Mouse (Mus musculus): ENCODE measurements at regions not wholly inside any gene's neighbourhood (a gene's known extent, or its start where the extent isn't known, plus 50 kb on each side); places are given as distances from the start of the nearest gene placed in this dataset.
A peak's percentile ranks its signal among the peaks of the same experiment; 100 is the strongest.

DNA sequence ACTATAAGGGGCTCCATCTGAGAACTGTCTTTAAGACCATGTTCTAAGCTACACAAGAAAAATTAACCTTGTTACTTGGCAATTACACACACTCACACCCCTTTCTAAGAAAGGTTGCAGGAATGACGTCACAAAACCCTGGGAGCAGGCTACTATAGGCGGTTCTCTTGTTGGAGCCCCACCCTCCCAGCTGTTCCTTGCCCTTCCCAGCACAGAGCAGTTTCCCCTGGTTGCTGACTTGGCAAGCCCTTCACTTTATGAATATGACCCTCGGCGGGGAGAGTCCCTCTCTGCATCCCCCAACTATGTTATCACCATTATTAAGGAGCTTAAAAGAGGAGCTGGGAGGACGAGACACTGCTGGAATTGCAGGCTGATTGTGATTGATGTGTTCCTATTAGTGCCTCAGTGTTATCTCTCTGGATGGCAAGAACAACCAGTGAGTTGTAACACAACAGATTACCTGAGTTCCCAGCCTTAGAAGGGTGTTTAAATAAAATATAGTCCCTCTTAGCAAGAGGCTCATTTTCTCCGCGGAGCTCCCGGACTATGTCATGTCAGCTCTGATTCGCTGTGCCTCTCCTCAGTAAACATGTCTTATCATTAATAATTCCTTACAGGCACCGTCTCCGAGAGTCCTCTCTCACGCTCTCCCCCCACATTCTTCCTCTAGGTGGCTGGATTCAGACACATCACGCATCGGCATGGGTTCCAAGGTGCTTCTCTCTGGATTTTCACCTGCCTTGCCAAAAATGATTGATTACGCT lies 105.7 kb downstream of the Insig2 start:
- no peak overlapping the region for H3K27ac ChIP-seq (ENCODE audit: low read depth, low read length)
- DNase-seq (ENCODE audit: low spot score, missing footprints) = peak; percentile 74

DNA sequence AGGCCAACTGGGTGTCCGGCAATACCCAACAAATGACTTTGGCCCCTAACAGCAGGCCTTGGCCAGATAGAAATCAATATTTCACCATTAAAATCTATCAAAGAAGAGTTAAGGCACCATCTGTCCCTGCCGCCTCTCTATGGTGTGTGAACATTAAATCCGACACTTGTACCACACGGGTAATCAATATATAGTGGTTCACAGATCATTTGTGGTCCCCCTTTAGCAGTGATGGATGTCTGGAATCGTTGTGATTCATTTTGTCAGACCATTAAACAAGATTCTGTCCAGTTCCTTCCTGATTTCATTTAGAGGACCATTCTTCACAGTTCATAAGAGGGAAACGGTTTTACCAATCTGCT lies 105.2 kb downstream of the Insig2 start:
- ATAC-seq (ENCODE audit: low FRiP score) = no peak
- peak; percentile 57 for DNase-seq (ENCODE audit: low spot score, missing footprints)
- Histone ChIP-seq H3K4me2 (no peak overlapping the region), H3K9me3 (ENCODE audit: control insufficient read depth, low read length) (no peaks in the 10 kb centered on the region), H3K36me3 (ENCODE audit: control insufficient read depth, insufficient read depth, low read length) (no peaks in the 10 kb centered on the region), H3K27ac (ENCODE audit: low read depth, low read length) (no peak overlapping the region), H3K4me3 (ENCODE audit: low read depth, low read length) (no peak overlapping the region), H3K9ac (ENCODE audit: low read length) (no peak overlapping the region), H3K27me3 (ENCODE audit: control insufficient read depth, insufficient read depth, low read length) (no peaks in the 10 kb centered on the region), H3K4me1 (ENCODE audit: control insufficient read depth, insufficient read depth, low read length) (no peaks in the 10 kb centered on the region)
- 84% methylated on average over 6 of the region's 6 CpGs for WGBS

More for the DNA sequence above, 105.7 kb downstream of the Insig2 start:
- Histone ChIP-seq H3K36me3 (ENCODE audit: control insufficient read depth, insufficient read depth, low read length) (no peaks in the 10 kb centered on the region), H3K4me1 (ENCODE audit: control insufficient read depth, insufficient read depth, low read length) (no peaks in the 10 kb centered on the region), H3K9ac (ENCODE audit: low read length) (no peak overlapping the region), H3K4me3 (ENCODE audit: low read depth, low read length) (no peak overlapping the region), H3K4me2 (no peak overlapping the region), H3K27me3 (ENCODE audit: control insufficient read depth, insufficient read depth, low read length) (no peaks in the 10 kb centered on the region), H3K9me3 (ENCODE audit: control insufficient read depth, low read length) (no peaks in the 10 kb centered on the region)
- no peak for ATAC-seq (ENCODE audit: low FRiP score)
- 83% methylated on average over 15 of the region's 15 CpGs for WGBS

DNA sequence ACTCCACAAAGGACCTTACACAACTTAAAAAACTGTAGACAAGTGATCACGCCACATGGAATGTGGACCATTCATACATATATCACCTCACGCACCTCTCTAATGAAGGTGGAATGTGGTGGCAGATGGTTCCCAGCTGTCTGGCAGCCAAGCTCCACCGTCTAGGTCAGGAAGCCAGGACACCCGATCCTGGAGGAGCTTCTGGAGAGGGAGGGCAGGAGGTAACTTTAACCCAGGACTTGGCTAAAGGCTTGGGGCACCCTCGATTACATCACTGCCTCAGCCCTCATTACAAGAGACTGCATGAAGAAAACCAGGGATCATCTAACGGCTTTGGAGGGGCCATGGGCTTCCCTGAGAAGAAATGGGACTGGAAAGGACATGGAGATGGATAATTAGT lies 88.8 kb downstream of the Insig2 start:
- Histone ChIP-seq H3K4me1 (ENCODE audit: control insufficient read depth, insufficient read depth, low read length) (no peaks in the 10 kb centered on the region), H3K36me3 (ENCODE audit: control insufficient read depth, insufficient read depth, low read length) (no peaks in the 10 kb centered on the region), H3K4me3 (ENCODE audit: low read depth, low read length) (no peak overlapping the region), H3K9me3 (ENCODE audit: control insufficient read depth, low read length) (no peaks in the 10 kb centered on the region), H3K4me2 (no peak overlapping the region), H3K9ac (ENCODE audit: low read length) (no peak overlapping the region), H3K27me3 (ENCODE audit: control insufficient read depth, insufficient read depth, low read length) (no peaks in the 10 kb centered on the region), H3K27ac (ENCODE audit: low read depth, low read length) (no peak overlapping the region)
- DNase-seq (ENCODE audit: low spot score, missing footprints) (no peak), ATAC-seq (ENCODE audit: low FRiP score) (no peak)
- WGBS = 72% methylated on average over 6 of the region's 6 CpGs

DNA sequence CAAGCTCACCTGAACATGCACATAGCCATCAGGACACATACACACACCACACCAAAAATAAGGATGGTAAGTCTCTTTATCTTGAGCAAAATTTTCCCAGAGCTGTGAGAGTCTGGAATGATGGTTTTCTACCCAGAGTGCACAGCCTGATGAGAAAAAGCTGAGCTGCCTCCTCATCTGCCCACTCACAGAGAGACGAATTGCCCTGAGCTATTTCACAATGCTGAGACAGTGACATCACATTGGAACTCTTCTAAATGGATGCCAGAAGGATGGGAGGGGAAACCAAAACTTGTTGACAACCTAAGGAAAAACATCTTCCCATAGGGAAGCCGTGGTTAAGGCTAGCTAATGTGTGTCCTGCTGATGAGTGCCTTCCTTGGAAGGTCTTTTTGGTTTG lies 84.8 kb downstream of the Insig2 start:
- ATAC-seq (ENCODE audit: low FRiP score) (no peak), DNase-seq (ENCODE audit: low spot score, missing footprints) (no peak)
- H3K36me3 ChIP-seq (ENCODE audit: control insufficient read depth, insufficient read depth, low read length) = no peaks in the 10 kb centered on the region
- no peak overlapping the region for H3K4me2 ChIP-seq
- no peaks in the 10 kb centered on the region for H3K27me3 ChIP-seq (ENCODE audit: control insufficient read depth, insufficient read depth, low read length)
- no peaks in the 10 kb centered on the region for H3K9me3 ChIP-seq (ENCODE audit: control insufficient read depth, low read length)
- H3K4me3 ChIP-seq (ENCODE audit: low read depth, low read length) = no peak overlapping the region
- 75% methylated on average over 2 of the region's 2 CpGs for WGBS
- no peak overlapping the region for H3K9ac ChIP-seq (ENCODE audit: low read length)
- no peak overlapping the region for H3K27ac ChIP-seq (ENCODE audit: low read depth, low read length)
- H3K4me1 ChIP-seq (ENCODE audit: control insufficient read depth, insufficient read depth, low read length) = no peaks in the 10 kb centered on the region

DNA sequence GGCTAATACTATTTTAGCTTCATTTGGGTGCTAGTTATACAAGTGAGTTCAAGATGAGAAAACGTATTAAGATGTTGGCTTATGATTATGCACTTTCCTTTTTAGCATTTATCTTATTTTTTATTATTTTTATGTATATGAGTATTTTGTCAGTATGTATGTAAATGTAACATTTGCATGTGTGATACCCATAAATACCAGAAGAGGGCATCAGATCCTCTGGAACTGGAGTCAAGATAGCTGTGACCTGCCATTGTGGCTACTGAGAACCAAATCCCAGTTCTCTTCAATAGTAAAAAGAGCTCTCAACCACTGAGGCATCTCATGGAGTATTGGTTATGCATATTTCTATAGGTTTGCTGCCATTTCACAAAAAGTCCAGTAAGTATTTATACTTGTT lies 83.3 kb downstream of the Insig2 start:
- WGBS = 67% methylated on average over 1 of the region's 1 CpGs
- DNase-seq (ENCODE audit: low spot score, missing footprints) = peak; percentile 80

DNA sequence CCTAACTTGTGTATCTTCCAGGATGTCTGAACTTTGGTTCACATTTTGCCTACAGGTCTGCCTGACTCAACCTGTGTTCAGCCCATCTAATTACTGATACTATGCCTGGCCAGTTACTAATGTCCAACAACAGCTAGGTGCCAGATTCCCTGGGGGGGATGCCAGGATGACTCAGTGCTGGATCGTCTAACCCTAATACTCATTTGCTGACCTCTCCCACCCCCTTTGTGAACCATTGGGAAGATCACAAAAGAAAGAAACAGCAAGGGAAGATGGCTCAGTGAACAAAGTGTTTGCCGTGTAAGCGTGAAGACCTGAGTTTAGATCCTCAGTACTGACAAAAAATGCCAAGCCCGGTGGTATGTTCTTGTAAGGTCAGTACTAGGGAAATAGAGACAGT lies 81.7 kb downstream of the Insig2 start:
- H3K9me3 ChIP-seq (ENCODE audit: control insufficient read depth, low read length) = no peaks in the 10 kb centered on the region
- WGBS = 83% methylated on average over 4 of the region's 4 CpGs
- H3K4me1 ChIP-seq (ENCODE audit: control insufficient read depth, insufficient read depth, low read length) = no peaks in the 10 kb centered on the region
- DNase-seq (ENCODE audit: low spot score, missing footprints) (no peak), ATAC-seq (ENCODE audit: low FRiP score) (no peak)
- no peaks in the 10 kb centered on the region for H3K36me3 ChIP-seq (ENCODE audit: control insufficient read depth, insufficient read depth, low read length)
- H3K9ac ChIP-seq (ENCODE audit: low read length) = no peak overlapping the region
- no peak overlapping the region for H3K4me2 ChIP-seq
- H3K4me3 ChIP-seq (ENCODE audit: low read depth, low read length) = no peak overlapping the region
- no peaks in the 10 kb centered on the region for H3K27me3 ChIP-seq (ENCODE audit: control insufficient read depth, insufficient read depth, low read length)
- no peak overlapping the region for H3K27ac ChIP-seq (ENCODE audit: low read depth, low read length)

More for the DNA sequence above, 83.3 kb downstream of the Insig2 start:
- Histone ChIP-seq H3K9ac (ENCODE audit: low read length) (no peak overlapping the region), H3K9me3 (ENCODE audit: control insufficient read depth, low read length) (no peaks in the 10 kb centered on the region), H3K4me2 (no peak overlapping the region), H3K27me3 (ENCODE audit: control insufficient read depth, insufficient read depth, low read length) (no peaks in the 10 kb centered on the region), H3K36me3 (ENCODE audit: control insufficient read depth, insufficient read depth, low read length) (no peaks in the 10 kb centered on the region), H3K4me1 (ENCODE audit: control insufficient read depth, insufficient read depth, low read length) (no peaks in the 10 kb centered on the region), H3K27ac (ENCODE audit: low read depth, low read length) (no peak overlapping the region), H3K4me3 (ENCODE audit: low read depth, low read length) (no peak overlapping the region)
- ATAC-seq (ENCODE audit: low FRiP score) = no peak

DNA sequence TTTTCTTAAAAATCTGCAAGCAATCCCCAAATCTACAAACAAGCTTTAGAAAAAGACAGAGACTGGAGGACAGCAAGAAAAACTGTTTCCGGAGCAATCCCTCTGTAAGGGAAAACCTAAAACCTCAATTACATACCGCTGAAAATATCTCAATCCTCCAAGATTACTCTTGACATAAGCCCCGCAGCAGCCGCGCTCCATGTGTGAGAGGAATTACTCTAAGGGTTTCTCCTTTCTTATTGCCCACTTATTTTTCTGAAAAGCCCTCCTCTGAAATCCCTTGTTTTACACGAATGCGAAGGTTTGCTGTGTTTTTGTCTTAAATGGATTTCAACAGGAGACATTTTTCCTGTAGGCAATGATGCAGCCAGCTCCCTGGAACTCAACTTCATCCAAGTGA lies 80.3 kb downstream of the Insig2 start:
- Histone ChIP-seq H3K36me3 (ENCODE audit: control insufficient read depth, insufficient read depth, low read length) (no peaks in the 10 kb centered on the region), H3K4me2 (no peak overlapping the region), H3K4me1 (ENCODE audit: control insufficient read depth, insufficient read depth, low read length) (no peaks in the 10 kb centered on the region), H3K27me3 (ENCODE audit: control insufficient read depth, insufficient read depth, low read length) (no peaks in the 10 kb centered on the region), H3K9ac (ENCODE audit: low read length) (no peak overlapping the region), H3K27ac (ENCODE audit: low read depth, low read length) (no peak overlapping the region), H3K9me3 (ENCODE audit: control insufficient read depth, low read length) (no peaks in the 10 kb centered on the region), H3K4me3 (ENCODE audit: low read depth, low read length) (no peak overlapping the region)
- DNase-seq (ENCODE audit: low spot score, missing footprints) (no peak), ATAC-seq (ENCODE audit: low FRiP score) (no peak)
- 91% methylated on average over 7 of the region's 7 CpGs for WGBS

DNA sequence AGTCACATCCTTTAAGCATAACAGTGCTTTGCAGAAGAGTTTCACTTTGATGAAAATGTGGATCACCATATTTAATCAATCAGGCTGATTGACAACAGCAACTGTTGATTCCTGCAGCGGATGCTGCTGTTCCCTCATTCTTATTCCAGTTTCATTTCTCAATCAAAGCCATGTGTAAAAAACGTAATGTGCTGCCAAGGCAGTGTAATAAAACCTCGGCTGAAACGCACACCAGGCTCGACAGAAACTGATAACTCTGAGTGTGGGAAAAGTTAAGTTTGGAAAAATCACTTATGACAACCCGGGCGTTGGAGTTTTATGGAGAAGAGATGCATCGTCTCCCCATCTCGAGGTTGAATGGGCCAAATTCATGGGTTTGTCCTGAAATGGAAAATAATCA lies 78.2 kb downstream of the Insig2 start:
- 91% methylated on average over 9 of the region's 9 CpGs for WGBS
- H3K4me3 ChIP-seq (ENCODE audit: low read depth, low read length) = no peak overlapping the region
- H3K4me2 ChIP-seq = no peak overlapping the region
- no peaks in the 10 kb centered on the region for H3K4me1 ChIP-seq (ENCODE audit: control insufficient read depth, insufficient read depth, low read length)
- no peaks in the 10 kb centered on the region for H3K36me3 ChIP-seq (ENCODE audit: control insufficient read depth, insufficient read depth, low read length)
- H3K9me3 ChIP-seq (ENCODE audit: control insufficient read depth, low read length) = no peaks in the 10 kb centered on the region
- no peaks in the 10 kb centered on the region for H3K27me3 ChIP-seq (ENCODE audit: control insufficient read depth, insufficient read depth, low read length)
- H3K9ac ChIP-seq (ENCODE audit: low read length) = no peak overlapping the region
- H3K27ac ChIP-seq (ENCODE audit: low read depth, low read length) = no peak overlapping the region
- DNase-seq (ENCODE audit: low spot score, missing footprints) (no peak), ATAC-seq (ENCODE audit: low FRiP score) (no peak)
